Mouse (Mus musculus): ENCODE measurements around the gene Spry1.

Gene Spry1

DNA sequence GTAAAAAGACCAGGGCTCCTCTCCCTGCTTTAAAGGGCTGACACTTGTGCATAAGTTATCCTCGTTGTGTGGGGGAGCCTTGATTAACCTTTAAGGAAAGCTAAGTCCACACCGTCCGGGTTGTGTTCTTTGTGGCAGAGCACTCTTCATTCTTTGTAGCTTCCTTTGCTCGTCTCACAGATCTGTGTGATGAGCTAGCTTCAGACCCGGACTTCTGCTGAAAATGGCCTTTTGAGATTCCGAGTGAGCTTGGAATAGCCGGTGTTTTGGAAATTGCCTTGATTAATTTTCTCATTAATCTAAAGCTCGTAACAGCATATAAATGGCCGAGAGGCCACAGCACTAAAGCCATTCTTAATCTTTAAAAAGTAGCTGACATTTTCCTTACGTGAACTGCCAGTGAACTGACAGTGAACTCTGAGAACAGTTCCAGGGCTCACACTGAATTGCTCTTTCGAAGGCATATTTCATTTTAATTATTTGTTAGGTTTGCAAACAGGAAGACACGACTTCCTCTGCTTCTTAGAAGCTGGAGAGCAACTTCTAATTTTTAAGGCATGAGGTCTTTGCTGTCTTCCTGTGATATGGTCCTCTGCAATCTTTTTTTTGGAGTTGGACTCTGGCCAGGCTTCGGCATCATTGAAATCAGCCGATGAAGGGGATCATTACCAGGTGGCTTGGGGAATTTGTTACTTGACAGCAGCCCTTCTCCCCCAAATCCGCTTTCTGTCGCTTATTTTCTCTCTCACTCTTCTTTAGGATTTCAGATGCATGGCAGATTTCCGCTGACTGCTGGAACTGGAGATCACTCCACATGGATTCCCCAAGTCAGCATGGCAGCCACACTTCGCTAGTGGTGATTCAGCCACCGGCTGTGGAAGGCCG, 2.3 kb downstream of the Spry1 start:
- DNase-seq: no peak

DNA sequence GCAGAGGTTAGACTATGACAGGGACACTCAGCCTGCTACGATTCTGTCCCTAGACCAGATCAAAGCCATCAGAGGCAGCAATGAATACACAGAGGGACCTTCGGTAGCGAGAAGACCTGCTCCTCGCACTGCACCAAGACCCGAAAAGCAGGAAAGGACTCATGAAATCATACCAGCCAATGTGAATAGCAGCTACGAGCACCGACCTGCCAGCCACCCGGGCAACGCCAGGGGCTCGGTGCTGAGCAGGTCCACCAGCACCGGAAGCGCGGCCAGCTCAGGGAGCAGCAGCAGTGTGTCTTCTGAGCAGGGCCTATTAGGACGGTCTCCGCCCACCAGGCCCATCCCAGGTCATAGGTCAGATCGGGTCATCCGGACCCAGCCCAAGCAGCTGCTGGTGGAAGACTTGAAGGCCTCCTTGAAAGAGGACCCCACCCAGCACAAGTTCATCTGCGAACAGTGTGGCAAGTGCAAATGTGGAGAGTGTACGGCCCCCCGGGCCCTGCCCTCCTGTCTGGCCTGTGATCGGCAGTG, 3.0 kb downstream of the Spry1 start:
- peak; percentile 25 for DNase-seq

DNA sequence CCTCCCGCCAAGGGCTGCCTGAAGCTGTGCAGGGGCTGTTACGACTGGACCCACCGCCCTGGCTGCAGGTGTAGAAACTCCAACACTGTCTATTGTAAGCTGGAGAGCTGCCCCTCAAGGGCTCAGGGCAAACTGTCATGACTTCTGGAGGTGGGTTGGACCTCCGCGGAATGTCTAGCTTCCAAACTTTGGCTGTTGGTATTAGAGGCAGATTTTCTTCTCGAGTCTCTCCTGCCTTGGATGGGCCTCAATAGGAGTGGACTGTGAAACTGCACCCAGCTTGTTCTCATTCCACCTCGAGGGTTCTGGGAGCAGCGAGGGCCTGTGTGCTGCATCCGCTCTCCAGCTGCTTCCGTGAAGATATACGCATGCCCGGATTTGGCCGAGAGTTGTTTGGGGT, 3.7 kb downstream of the Spry1 start:
- no peak for DNase-seq

DNA sequence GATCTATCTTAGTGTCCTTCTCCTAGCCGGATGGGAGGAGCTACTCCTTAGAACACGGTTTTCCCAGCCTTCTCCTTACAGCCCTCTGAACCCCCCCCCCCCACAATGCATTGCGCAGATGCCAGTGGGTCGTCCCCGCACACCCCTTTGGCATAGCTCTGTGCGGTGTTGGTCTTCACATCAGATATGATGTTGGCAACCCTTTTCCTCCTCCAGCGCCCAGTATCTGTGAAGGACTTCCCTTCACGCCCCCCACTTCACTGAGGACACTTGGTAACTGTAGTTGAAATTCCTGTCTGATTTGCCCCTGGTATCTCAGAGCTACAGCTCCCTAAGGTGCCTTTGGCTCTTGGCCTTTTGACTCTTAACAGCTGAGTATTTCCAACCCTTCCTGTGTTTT, 4.2 kb downstream of the Spry1 start:
- no peak for DNase-seq

DNA sequence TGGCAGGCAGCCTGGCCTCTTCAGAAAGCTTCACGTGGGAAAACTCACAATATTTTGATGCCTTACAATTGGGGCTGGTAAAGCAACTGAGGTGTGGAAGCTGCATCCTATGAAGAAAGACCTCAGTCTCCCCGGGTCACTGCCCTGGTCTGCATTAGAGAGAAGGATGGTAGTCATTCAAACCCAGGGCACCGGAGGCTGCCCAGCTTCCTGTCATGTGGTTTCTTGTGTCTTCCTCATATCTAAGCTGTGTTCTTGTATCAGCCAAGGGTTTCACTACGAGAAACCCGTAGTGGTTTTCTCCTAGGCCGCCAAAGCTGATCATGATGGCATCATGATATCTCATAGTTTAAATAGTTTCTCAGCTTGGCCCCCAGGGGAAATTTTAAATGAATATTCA, 5.3 kb downstream of the Spry1 start:
- no peak for DNase-seq

DNA sequence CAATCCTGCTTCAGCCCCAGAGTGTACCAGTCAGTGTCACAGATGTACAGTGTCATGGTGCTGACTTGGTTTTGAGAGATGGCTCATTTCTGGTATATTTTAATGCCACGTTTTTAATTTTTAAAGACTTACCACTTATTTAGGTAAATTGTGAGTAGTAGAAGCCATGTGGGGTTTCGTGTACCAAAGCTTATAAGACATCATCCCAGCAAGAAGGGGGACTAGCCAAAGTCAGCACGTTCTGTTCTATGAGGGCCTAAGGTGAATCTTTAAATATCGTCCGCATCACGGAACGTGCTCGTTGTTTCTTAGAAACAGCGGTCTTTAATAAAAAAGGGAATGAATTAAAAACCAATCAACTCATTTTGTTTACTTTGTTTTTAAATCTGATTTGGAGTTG, 6.5 kb downstream of the Spry1 start:
- DNase-seq: no peak

DNA sequence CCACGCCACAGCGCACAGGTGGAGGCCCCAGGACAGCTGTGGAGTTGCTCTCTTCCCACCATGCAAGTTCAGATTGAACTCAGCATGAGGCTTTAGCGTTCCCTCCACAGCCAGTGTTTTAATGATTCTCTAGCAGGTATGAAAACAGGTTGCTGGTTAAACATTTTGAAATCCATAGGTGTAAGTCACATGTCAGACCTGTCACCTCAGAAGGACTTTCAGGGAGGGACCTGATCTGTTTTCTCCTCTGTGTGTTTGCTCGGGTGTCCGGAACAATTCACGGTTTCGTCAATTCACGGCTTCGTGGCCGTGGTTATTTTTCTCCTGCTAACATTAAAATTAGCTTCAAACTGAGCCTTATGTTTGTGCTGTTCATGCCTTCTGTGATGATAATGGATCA, 7.5 kb downstream of the Spry1 start:
- DNase-seq: no peak

DNA sequence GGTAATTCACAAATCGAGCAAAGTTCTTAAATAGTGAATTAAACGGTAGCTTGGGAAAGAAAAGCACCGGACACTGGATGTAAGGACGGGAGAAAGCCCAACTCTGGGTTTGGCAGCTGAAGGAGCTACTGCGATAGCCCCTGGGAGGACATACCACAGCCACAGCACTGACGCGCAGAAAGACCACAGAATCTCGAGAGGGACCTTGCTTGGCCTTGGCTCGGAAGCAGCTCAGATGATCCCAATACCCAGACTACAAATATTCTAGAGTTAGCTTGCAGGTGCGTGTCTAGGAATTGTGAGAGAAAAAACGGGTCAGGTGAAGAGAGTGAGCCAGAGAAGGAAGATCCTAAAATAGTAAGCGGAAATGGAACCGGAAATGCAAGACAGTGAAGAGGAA, 8.5 kb downstream of the Spry1 start:
- DNase-seq: no peak

DNA sequence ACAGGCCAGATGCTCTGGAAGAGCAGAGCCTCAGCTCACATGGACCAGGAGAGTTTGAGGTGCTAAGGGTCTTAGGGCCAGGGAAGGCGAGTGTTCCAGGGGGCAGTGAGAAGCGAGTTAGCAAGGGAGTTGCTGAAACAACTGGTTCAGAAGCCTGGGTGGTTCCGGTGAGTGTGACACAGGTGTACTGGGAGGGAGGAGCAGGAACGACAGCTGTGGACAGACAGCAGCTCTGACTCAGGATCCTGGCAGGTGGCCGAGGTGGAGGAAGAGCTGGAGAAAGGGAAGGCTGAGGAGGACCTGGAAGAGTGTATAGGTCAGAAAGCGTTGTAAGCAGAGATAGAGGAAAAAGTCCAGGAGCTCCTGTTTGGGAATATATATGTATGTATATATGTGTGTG, 9.5 kb downstream of the Spry1 start:
- no peak for DNase-seq

DNA sequence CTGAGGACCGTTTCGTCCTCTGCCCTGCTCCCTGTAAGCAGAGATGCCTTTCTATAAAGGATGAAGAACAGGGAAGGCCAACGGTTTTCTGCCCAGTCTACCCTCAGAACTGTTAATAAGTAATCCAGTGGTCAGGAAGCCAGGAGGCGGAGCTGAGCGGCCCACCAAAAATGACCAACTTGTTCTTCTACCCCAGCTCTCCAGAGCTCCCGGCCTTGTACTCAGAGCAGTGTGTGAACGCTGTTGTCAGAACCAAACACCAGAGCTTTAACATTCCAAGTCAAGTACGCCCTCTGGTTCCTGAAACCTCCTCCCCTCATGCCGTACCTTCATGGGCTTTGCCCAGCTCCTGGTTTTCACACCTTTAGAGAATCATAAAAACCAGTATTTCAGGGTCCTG, 12.8 kb downstream of the Spry1 start:
- no peak for DNase-seq

DNA sequence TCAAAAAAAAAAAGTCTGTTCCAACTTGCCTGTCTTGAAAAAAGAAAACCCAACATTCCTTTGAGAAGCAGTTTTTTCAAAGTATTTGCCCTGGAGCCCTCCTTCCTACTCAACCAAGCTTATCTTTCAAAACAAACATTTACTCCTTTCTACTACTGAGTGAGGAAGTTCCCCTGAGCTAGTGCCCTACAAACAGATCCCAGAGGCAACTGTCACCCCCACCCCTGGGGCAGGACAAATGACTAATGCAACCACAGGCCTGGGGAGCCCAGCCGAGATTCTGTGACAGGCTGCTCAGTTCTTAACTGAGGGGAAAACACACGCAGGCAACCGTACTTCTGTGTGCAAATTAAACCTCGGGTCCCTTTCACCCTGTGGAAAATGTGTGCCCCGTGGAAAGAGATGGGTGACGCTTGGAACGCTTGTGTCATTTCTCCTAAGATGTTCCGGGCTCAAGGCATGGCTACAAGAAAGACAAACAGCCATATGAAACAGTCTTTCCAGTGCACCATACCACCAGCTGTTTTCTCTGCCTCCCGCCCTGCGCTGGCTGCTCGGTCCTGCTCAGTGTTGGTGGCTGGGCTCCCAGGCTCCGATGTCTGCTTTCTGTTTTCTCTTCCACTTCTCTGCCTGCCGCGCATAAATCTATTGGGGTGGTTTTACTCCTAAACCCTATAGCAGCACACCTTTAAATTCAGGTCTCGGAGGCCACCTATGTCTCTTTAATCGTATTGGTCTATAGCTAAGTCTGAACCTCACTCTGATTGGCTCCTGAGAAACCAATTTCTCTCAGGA, 14.4 kb downstream of the Spry1 start:
- no peak for DNase-seq

DNA sequence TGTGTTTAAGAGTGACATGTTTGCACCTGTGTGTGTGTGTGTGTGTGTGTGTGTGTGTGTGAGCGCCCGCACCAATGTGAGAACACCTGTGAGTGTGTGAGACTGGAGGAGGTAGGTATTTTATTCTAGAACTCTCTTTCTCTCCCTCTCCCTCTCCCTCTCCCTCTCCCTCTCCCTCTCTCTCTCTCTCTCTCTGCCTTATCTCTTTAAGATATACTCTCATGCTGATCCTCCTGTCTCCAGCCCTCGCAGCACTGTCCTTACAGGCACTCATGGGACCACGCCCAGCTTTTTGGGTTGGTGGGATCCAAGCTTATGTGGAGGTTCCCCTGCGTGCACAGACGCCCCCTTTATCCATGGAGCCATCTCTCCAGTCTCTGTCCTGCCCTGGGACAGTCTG, 15.0 kb downstream of the Spry1 start:
- DNase-seq: no peak

DNA sequence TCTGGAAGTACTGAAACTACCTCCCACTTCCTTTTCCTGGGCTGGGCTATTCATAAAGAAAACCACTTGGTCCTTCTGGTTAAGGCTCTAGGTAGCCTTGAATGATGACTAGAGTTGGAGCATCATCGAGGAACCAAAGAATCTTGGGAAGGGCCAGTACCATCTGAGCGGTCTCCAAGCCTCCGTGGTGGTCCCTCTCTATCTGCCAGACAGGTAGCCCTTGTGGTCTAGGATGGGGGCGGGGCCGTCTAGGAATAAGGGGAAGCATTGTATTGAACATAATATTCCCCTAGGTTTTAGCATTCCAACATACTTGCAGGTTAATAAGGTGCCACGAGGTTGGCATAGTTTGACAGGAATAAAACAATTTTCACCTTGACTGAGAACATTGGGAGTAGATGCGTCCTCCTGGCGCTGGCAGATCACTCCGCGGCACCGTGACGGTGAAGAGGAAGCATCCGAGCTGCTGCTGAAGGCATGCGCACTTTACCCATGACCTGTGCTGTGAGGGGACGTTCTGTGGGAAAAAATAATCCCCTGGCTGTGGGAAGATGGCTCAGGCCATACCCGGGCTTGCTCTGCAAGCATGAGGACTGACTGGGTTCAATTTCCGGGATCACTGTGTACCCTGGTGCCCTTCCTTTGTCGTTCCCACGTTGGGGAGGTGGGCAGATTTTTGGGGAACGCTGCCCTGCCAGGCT, 16.3 kb downstream of the Spry1 start:
- DNase-seq: peak; percentile 22

DNA sequence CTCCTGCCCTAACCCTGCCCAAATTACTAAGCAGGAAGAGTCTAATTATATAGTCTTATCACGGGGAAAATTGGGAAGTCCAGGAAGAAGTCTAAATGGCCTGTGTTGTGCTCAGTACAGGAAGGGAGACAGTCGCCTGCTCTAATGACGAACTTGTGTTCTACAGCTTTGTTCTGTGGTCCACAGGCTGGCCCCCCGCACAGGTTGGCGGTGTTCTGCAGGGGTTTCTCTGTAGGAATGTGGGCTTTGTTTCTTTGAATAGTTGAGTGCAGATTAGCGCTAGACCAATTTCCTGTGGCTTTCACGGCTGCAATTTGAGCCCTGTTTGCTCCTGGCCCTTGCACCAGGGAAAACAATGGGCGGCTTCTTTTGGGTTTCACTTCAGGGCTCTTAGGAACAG, 17.3 kb downstream of the Spry1 start:
- DNase-seq: no peak

DNA sequence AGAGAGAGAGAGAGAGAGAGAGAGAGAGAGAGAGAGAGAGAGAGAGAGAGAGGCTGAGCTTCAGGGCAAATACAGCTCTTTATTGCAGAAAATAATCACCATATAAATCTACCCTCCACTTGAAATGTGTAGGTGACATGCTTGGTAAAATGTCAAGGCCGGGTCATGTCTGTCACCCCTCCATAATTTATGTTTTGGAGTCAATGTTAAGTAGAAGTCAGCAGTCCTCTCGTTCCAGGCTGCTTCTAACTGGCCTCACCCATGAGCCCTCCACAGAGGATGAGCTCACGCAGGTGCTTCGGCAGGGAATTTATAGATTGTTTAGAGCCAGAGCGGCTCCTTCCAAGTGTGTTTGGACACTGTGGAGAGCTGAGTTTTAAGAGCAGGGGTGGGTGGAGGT, 18.4 kb downstream of the Spry1 start:
- DNase-seq: no peak

DNA sequence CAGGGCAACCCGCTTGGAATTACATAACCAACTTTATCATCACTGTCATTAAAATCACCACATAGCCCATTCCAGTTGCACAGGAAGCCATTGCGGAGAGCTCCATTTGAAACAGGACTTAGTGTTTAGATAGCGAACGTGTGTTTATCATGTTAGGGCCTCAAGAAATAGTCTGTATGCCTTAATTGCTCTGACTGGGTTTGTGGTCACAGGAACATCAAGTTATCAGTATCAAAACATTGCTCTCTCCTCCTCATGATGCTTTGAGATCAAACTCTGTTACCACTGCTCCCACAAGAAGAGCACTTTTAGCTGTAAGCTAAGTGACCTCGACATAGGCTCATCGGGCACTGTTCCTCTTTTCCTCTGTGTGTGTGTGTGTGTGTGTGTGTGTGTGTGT, 19.9 kb downstream of the Spry1 start:
- DNase-seq: no peak

DNA sequence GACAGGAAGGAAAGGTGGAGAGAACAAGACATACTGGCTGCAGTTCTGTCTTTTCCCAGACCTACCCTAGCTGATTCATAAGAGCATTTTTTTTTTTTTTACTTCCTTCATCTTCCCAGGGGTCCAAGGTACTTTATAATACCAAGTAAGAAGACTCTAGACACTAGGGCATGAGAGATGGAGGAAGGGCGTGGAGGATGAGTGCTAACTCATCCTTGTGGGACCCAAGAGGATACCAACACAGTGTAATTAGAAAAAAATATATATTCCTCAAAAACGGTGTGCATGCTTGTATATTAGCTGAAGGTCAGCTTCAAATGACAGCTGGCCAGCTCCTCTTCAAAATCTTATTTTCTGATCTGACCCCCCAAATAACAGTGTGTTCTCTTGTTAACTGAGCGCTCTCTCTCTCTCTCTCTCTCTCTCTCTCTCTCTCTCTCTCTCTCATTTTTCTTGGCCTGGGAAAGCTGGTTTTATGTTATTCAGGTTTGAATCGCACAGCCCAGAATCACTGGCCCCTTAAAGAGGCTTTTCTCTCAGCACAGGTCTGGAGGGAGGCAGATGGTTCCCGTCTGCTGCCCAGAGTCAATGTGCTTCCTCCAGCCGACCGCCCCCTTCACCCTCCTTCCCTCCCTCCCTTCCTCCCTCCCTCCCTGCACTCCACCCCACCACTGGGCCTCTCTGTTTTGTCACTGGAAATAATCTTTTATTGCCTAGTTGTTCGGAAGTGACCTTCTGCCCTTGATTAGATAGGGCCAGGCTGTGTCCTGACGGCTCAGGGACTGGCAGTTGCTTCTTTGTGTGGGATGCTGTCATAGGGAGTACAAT, 26.8 kb downstream of the Spry1 start:
- no peak for DNase-seq

DNA sequence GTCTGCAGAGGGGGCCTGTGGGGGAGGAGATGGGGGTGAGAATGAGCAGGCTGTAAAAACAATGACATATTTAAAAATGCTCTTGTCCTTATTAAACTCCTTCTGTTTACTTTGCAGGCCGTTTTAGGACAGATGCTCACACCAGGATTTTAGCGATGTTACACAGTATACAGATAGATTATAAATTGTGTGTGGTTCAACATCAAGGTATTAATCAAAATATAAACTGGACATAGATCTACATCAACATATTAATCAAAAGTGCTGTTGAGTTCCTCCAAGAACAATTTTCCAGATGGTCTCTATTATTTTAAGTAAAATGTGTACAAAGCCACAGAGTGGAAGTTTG, 27.3 kb downstream of the Spry1 start:
- no peak for DNase-seq

DNA sequence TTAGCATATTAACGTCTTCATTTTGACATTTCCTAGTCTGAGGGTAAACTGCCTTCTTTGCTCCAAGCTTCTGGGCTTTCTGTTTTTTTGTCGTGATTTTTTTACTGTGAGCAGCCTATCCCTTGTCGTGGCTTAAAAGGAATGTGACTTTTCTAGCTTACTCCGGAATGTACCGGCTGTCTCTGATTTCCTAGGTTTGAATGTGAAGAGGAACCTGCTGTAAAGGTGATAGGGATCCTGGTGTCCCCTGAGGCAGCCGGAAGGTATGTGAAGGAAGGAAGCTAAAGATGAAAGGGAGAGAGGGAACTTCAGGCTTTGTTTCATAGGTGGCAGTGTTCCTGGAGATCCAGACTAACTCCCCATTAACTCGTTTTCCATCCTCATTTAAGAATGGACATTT, 28.0 kb downstream of the Spry1 start:
- DNase-seq: no peak

DNA sequence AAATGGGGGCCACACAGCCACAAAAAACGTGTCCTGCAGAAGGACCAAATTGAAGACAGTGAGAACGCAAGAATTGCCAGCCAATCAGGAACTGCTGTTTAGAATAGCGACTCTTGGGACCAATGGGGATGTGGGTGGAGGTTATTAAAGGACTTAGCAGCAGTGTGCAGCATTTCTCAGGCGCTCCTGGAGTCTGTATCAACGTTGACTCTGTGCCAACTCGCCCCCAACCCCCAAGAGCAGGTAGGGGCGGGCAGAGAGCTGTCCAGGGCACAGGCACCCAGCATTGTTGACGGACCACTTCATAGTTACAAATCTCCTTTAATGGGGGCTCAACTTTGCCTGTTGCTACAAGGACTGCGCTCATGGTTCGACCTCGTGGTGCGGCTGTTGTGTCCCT, 28.9 kb downstream of the Spry1 start:
- no peak for DNase-seq

DNA sequence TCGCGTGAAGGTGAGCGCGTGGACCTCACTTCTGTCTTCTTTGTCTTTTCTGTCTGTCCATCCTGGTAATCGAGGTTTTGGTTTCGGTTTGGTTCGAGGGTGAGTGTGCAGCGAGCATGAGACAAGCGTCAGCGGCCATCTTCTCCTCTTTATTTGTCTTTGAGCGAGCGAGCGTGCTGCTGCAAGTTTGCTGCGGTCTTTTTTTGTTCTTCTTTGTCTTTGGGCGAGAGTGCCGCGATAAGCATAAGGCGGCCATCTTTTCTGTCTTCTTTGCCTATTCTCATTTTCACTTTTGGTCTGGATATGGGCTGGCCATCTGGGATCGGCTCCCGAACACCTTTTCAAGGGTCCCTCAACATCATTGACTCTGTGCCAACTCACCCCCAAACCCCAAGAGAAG, 29.4 kb downstream of the Spry1 start:
- no peak for DNase-seq

DNA sequence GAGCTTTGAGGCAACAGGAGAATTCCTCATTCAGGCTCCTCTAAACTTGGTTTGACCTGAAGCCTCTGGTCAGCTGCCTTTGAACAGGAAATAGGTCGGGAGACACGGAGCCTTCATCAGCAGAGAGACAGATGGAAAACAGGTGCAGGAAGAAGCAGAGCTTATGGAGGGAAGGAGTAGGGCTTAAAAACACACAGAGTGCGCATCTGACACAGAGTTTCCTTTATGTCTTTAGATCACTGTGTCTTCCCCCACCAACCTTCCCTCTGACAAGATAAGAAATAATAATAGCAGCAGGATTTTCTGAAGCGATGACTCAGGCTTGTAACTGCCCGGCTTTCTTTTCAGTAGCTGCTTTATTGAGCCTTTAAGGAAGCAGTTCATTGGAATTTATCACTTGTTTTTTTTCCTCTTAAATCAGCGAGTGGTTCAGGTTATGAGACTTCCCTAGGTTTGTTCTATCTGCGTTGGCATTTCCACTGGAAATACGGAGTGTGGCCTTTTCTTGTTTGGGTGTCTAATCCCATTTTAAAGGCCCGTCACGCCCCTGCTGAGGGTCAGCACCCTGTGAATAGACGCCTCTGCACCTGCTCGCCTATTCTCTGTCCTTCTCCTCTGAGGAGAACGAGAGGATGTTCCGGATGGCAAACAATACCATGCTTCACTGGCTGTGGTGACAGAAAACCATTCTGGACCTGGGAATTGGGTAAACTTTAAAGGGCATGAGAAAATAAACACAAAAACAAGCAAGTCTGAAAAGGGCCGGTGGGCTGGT, 32.7 kb downstream of the Spry1 start:
- DNase-seq: no peak

Data from cerebellum, adult 9-11 months (tissue).